Mouse (Mus musculus) right cerebral cortex, adult 2 months (tissue): ENCODE measurements around the gene Slc8a1.
A peak's percentile ranks its signal among the peaks of the same experiment; 100 is the strongest.

ENCODE experiments used
- DNase-seq, 2 experiments: peaks; one replicate each; pipeline ENCODE4 v3.0.0; 2021 to 2022; ENCODE audit warnings: low spot score in 2 of 2

Gene Slc8a1

GRCm38 (mm10) chr17:81738311-81738755 lies at the start of gene Slc8a1:
Gene Slc8a1 (minus strand): TSS chr17:81738377.
- peak; percentile 67 to 78 for DNase-seq

GRCm38 (mm10) chr17:81787350-81787749 lies 49.2 kb upstream of the Slc8a1 start:
- peak; percentile 28 to 43 for DNase-seq

GRCm38 (mm10) chr17:81782326-81782725 lies 44.1 kb upstream of the Slc8a1 start:
- no peak for DNase-seq

DNA sequence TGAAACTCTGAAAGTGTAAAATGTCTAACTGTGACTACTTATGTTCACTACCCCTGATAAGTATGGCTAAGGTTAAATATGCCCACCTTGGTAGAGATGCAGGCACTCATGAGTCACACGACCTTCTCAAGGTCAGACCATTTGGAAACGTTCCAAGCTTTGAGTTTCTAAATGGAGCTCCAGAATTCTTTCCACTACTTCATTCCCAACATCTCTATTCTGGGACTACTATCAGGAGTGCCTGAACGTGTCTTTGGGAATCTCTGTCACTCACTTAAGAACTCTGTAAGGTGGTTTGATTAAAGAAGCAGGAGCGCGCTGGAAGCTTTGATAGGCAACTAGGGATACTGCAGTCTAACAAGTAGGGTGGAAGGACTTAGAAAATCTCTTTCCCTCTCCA lies 43.3 kb upstream of the Slc8a1 start:
- no peak for DNase-seq

DNA sequence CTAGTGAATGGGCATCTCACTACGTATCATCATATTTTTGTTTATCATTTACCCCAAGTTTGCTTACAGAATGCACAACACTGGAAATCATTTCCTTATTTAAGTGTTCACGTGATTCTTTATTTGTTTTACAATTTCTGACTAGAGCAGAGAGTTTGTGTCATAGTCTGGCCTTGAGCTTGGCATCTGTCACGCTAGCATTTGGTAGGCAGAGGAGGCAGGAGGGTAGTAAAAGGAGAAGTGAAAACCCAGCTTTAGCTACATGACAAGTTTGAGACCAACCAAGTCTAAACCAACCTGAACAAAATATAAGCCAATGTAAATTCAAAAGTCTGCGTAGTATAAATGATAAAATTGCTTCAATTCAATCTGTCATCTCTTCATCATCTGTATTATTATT lies 41.7 kb upstream of the Slc8a1 start:
- DNase-seq: no peak

- no peak for DNase-seq
Observed at GRCm38 (mm10) chr17:81750664-81751063, 12.5 kb upstream of the Slc8a1 start.

GRCm38 (mm10) chr17:81743034-81743433 lies 4.9 kb upstream of the Slc8a1 start:
- no peak for DNase-seq

- DNase-seq: no peak
Observed at GRCm38 (mm10) chr17:81740576-81740975, 2.4 kb upstream of the Slc8a1 start.

- no peak for DNase-seq
Observed at GRCm38 (mm10) chr17:81737779-81738178, 398 bp downstream of the Slc8a1 start.

GRCm38 (mm10) chr17:81737309-81737708 lies 868 bp downstream of the Slc8a1 start:
- DNase-seq: no peak

GRCm38 (mm10) chr17:81735583-81735982 lies 2.6 kb downstream of the Slc8a1 start:
- DNase-seq: no peak

DNA sequence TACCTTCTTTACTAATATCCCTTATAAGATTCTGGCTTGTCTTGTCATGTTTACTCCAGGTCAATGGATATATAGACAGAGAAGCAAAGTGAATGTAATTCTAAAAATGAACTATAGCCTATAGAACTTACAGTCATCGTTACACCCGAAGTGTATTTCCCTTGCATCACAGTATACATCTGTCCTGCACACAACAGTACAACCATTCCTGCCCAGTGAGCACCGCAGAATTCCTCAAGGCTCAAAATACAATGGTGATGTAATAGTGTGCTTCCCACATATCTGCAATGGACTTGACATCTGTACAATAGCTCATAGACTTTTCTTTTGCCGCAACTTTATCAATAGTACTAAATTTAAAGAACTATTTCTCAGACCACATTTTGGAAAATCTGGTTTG lies 8.3 kb downstream of the Slc8a1 start:
- no peak for DNase-seq

- DNase-seq: no peak
Observed at GRCm38 (mm10) chr17:81712273-81712751, 25.9 kb downstream of the Slc8a1 start.

GRCm38 (mm10) chr17:81704761-81705160 lies 33.4 kb downstream of the Slc8a1 start:
- DNase-seq: no peak

GRCm38 (mm10) chr17:81703258-81703657 lies 34.9 kb downstream of the Slc8a1 start:
- DNase-seq: no peak

DNA sequence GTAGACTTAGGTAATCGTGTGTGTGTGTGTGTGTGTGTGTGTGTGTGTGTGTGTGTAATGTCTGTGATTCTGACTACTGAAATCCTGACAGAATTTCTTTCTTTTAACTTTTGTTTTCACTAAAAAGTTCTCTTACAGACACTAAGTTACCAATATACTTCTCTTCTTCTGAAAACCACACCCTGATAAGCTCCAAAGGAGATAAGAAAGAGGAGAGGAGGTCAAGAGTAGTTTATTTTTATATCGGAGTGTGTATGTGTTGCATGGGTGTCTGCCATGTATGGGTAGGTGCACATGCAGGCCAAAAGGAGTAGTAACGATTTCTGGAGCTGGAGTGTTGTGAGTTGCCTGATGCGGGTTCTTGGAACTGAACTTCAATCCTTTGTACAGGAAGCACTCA lies 36.5 kb downstream of the Slc8a1 start:
- DNase-seq: no peak

DNA sequence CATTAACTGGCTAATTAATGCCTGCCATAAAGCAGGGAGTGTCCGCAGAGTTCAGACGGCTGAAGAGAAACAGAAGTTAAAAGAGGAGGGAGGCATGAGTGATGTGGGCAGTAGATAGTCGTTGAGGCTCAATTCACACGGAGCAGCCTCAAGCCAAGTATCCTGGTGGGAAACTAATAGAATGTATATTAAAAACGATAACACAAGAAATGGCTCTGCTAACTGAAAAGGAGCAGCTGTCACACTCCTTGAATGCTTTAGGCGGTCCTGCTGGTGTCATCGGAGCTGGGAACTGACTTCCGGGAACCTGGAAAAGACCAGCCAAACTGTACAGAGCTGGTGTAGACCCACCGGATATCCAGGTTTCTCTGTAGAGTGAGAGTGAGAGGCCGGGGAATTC lies 39.4 kb downstream of the Slc8a1 start:
- no peak for DNase-seq

GRCm38 (mm10) chr17:81697695-81698094 lies 40.5 kb downstream of the Slc8a1 start:
- no peak for DNase-seq

DNA sequence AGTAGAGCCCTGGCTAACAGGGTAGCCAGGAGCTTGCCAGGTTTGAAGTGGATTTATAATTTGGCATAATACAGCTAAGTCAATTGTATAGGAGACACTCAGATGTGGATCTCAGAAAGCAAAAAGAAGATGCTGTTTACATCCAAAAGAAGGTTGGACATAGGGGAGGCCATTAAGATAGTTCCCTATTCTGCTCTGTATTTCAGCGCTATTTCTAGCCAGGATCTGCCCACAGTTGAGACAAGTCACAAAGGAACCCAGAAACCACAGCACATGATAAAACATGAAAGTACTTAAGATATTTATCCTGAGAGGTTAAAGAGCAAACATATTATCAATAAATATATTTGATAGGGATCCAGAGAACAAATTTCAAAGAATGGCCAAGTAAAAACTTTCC lies 43.2 kb downstream of the Slc8a1 start:
- DNase-seq: no peak

GRCm38 (mm10) chr17:81679616-81680015 lies 58.6 kb downstream of the Slc8a1 start:
- DNase-seq: no peak

DNA sequence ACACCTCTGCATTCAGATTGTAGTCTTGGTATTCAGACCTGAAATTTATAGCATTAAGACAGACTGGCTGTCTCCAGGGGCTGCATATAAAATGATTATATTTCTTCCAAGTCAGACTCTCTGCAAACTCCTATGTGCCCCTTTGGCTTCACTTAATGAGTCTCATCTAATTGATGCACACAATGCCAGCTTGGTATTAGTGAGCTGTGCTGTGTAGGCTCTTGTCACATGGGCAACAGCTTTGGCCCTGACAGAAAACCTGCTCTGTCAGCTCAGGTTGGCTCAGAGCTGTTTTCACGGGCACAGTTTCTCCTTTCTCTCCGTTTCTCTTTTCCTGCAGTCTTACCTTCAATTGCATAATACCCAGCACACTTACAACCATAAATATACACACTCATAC lies 60.7 kb downstream of the Slc8a1 start:
- DNase-seq: no peak

DNA sequence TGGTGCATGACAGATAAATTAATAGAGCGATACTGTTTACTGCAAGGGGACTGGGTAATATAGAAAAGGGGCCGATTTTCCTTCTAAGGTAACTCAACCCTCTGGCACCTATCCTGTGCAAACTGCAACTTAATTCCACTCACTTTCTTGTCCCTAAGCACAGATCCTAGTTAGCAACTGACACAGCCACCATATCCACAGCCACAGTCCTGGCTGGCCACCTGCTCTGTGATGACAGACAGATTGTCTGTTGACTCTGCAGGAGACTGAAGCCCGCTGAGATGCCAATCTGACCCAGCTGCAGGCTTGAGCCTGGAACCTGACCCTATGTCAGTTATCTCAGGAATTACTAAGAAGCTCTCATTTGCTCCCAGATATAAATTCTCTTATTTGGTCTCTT lies 62.0 kb downstream of the Slc8a1 start:
- no peak for DNase-seq

DNA sequence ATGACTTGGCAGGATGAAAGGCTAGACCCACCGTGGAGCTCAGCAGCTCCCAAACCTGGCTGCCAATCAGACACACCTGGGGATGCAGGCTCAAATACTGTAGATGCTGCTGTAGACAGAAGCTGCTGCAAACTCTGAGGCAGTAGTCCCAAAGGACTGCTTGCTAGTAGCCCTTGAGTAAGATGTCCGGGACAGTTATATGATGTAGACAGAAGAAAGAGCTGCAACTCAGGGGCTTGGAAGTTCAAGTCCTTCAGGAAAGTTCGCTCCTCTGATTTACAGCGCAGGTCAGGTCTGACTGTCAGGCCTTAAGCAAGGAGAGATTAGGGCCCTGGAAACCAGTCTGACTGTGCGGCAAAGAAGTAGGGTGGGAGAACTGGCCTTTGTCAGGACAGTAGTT lies 66.9 kb downstream of the Slc8a1 start:
- no peak for DNase-seq
